Mouse (Mus musculus) MEL (cell line): ENCODE data around the gene Cacna1f. TPM values are rescaled to one million over a fixed set of nuclear protein-coding genes. Genes with fewer than 3 reads are reported as not detected.

ENCODE experiments used
- DNase-seq: peaks from one replicate; pipeline ENCODE4 v3.0.0; 2011; ENCODE audit warnings: low read depth, low spot score
- H3K27ac ChIP-seq: 2 replicates; pipeline ENCODE4 v1.5.1; 2012; ENCODE audit warnings: low read depth, mild to moderate bottlenecking, control low read depth, low read length, moderate library complexity; ENCODE audit not compliant: control insufficient read depth
- H3K27me3 ChIP-seq, 2 experiments: fragments of 150-350 bp in 1 of 2; sonication (generic) in 1 of 2; 2 replicates each; pipeline ENCODE4 v1.6.1; 2012; ENCODE audit warnings: low read length in 2 of 2, mild to moderate bottlenecking in 2 of 2, improper control_type of control experiment in 1 of 2, moderate library complexity in 1 of 2; ENCODE audit not compliant: insufficient read depth in 2 of 2, control insufficient read depth in 1 of 2
- H3K36me3 ChIP-seq, 2 experiments: 2 replicates each; pipeline ENCODE4 v1.6.1; 2012 to 2014; ENCODE audit warnings: low read length in 2 of 2, improper control_type of control experiment in 1 of 2, inconsistent platforms in 1 of 2, mild to moderate bottlenecking in 1 of 2; ENCODE audit not compliant: insufficient read depth in 2 of 2, control insufficient read depth in 1 of 2
- H3K4me1 ChIP-seq, 2 experiments: fragments of 150-350 bp in 1 of 2; sonication (generic) in 1 of 2; 2 replicates each; pipeline ENCODE4 v1.6.1; 2012; ENCODE audit warnings: low read length in 2 of 2, improper control_type of control experiment in 1 of 2, mild to moderate bottlenecking in 1 of 2; ENCODE audit not compliant: insufficient read depth in 2 of 2, control insufficient read depth in 1 of 2
- H3K4me3 ChIP-seq, 2 experiments: fragments of 150-350 bp in 1 of 2; sonication (generic) in 1 of 2; 2 replicates each; pipeline ENCODE4 v1.5.1; 2012; ENCODE audit warnings: low read depth in 2 of 2, low read length in 2 of 2, mild to moderate bottlenecking in 2 of 2, moderate library complexity in 2 of 2, control low read depth in 1 of 2, improper control_type of control experiment in 1 of 2; ENCODE audit not compliant: control insufficient read depth in 1 of 2, insufficient read depth in 1 of 2
- H3K79me2 ChIP-seq: 2 replicates; pipeline ENCODE4 v1.6.1; 2012; ENCODE audit warnings: mild to moderate bottlenecking, low read length, moderate library complexity; ENCODE audit not compliant: control insufficient read depth, poor library complexity, insufficient read depth
- H3K9ac ChIP-seq: 2 replicates; pipeline ENCODE4 v1.6.1; 2012; ENCODE audit warnings: low read depth, mild to moderate bottlenecking, control low read depth, low read length, moderate library complexity; ENCODE audit not compliant: control insufficient read depth, poor library complexity, severe bottlenecking
- H3K9me3 ChIP-seq: fragments of 150-350 bp; sonication (generic); replicated peaks from 2 replicates; pipeline ENCODE4 v1.6.1; 2012; ENCODE audit warnings: mild to moderate bottlenecking, low read length, improper control_type of control experiment, moderate library complexity; ENCODE audit not compliant: insufficient read depth
- BHLHE40 ChIP-seq: IDR thresholded peaks from 2 replicates; pipeline ENCODE4 v1.6.1; 2012; ENCODE audit warnings: low read depth, mild to moderate bottlenecking, inconsistent platforms, low read length, improper control_type of control experiment, borderline replicate concordance
- CHD1 ChIP-seq: IDR thresholded peaks from 2 replicates; pipeline ENCODE4 v1.6.1; 2012; ENCODE audit warnings: low read depth, mild to moderate bottlenecking, inconsistent platforms, low read length, improper control_type of control experiment
- EP300 ChIP-seq, 2 experiments: IDR thresholded peaks; 2 replicates each; pipeline ENCODE4 v1.6.1; 2011; ENCODE audit warnings: improper control_type of control experiment in 2 of 2, low read length in 2 of 2, low read depth in 1 of 2, mild to moderate bottlenecking in 1 of 2
- ETS1 ChIP-seq: IDR thresholded peaks from 2 replicates; pipeline ENCODE4 v1.6.1; 2012; ENCODE audit warnings: low read depth, mild to moderate bottlenecking, inconsistent platforms, low read length, improper control_type of control experiment, moderate library complexity
- HCFC1 ChIP-seq: IDR thresholded peaks from 2 replicates; pipeline ENCODE4 v1.6.1; 2012; ENCODE audit warnings: low read depth, mild to moderate bottlenecking, inconsistent platforms, low read length, improper control_type of control experiment, moderate library complexity
- KAT2A ChIP-seq: conservative IDR thresholded peaks from 2 replicates; pipeline ENCODE4 v1.6.1; 2012; ENCODE audit warnings: low read depth, low read length, improper control_type of control experiment, inconsistent platforms
- MAX ChIP-seq: IDR thresholded peaks from 2 replicates; pipeline ENCODE4 v1.6.1; 2011; ENCODE audit warnings: low read length, improper control_type of control experiment
- MEF2A ChIP-seq: IDR thresholded peaks from 2 replicates; pipeline ENCODE4 v1.6.1; 2014; ENCODE audit warnings: low read depth, mild to moderate bottlenecking, inconsistent platforms, low read length, improper control_type of control experiment; ENCODE audit not compliant: poor library complexity, insufficient replicate concordance, severe bottlenecking; ENCODE audit errors: extremely low read depth
- NRF1 ChIP-seq: IDR thresholded peaks from 2 replicates; pipeline ENCODE4 v1.6.1; 2014; ENCODE audit warnings: low read depth, mild to moderate bottlenecking, inconsistent platforms, low read length, improper control_type of control experiment, moderate library complexity; ENCODE audit not compliant: poor library complexity, insufficient read depth, severe bottlenecking
- POLR2AphosphoS5 ChIP-seq: IDR thresholded peaks from 2 replicates; pipeline ENCODE4 v1.6.1; 2012; ENCODE audit warnings: low read depth, borderline replicate concordance, mild to moderate bottlenecking, inconsistent platforms, low read length, moderate library complexity, mixed read lengths
- SIN3A ChIP-seq: IDR thresholded peaks from 2 replicates; pipeline ENCODE4 v1.6.1; 2012; ENCODE audit warnings: low read length, improper control_type of control experiment, inconsistent platforms
- SMC3 ChIP-seq: IDR thresholded peaks from 2 replicates; pipeline ENCODE4 v1.6.1; 2011; ENCODE audit warnings: low read depth, low read length, improper control_type of control experiment
- TAL1 ChIP-seq: IDR thresholded peaks from 2 replicates; pipeline ENCODE4 v1.6.1; 2012; ENCODE audit warnings: mild to moderate bottlenecking, inconsistent platforms, low read length, moderate library complexity, mixed read lengths
- TCF12 ChIP-seq: IDR thresholded peaks from 2 replicates; pipeline ENCODE4 v1.6.1; 2014; ENCODE audit warnings: low read depth, mild to moderate bottlenecking, inconsistent platforms, low read length, improper control_type of control experiment, moderate library complexity
- USF1 ChIP-seq: IDR thresholded peaks from 2 replicates; pipeline ENCODE4 v1.6.1; 2014; ENCODE audit warnings: low read depth, mild to moderate bottlenecking, inconsistent platforms, low read length, improper control_type of control experiment, moderate library complexity
- polyA plus RNA-seq, 2 experiments: library from polyadenylated mRNA; stranded (reverse) in 1 of 2; unstranded in 1 of 2; fragments of >175 nt in 1 of 2; fragments of >200 nt in 1 of 2; gene quantifications; 2 replicates each; pipeline versions ENCODE4 v1.2.1 to v1.2.4; 2012; ENCODE audit warnings: low replicate concordance in 2 of 2, low read depth in 1 of 2; ENCODE audit not compliant: insufficient read length in 2 of 2, insufficient read depth in 1 of 2, missing spikeins in 1 of 2
- total RNA-seq: library from RNA; depleted of rRNA; stranded (reverse); fragments of 300-350 nt; gene quantifications from 2 replicates; pipeline ENCODE4 v1.2.3, GENCODE M21; 2012

Cacna1f gene
- total and polyA plus RNA-seq, 3 experiments = 0.17 TPM; not detected in 2

- TF ChIP-seq KAT2A = no peak
Observed at GRCm38 (mm10) chrX:7572466-7572865, 34.4 kb upstream of the Cacna1f start (continued).

DNA sequence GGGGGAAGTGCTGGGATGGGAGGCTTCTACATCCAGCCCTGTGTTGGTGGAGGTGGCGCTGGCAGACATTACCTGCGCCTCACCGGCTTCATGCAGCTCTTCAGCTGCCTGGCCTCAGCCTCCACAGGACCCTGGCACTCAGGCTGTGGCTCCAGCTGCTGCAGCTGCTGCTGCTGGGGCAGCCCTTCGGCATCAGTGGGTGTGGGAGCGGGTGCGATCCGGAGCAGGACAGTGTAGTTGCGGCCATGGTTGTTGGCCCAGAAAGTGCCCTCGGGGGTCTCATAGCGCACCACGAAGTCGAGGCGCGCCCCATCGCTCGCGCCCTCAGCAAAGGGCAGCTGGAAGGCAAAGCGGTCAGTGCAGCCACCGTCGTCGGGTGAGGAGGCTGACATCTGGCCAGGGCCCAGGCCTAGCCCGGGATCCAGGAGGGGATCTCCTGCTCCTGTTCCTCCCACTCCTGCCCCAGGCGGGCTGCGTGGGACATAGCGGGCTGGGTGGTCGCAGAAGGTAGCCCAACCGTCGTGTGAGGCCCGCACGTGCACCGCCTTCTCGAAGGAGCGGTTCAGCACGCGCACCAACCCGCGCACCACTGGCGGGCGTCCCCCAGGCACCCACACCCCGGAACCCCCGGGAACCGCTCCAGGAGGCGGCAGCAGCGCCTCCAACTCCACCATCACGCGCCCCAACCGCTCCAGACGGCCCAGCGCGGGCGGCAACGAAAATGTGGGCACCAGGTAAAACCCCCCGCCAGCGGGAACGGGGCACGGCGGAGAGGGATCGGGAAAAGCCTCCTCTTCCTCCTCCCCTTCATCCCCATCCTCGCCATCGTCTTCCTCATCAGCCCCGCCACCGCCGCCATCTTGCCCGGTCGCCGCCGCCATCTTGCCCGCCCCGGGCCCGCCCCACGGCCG lies 33.5 kb upstream of the Cacna1f start, which contains the start of gene Foxp3:
TSS of gene Foxp3 (plus strand) at position 469 of the 911 bp plus-strand sequence.
- TF ChIP-seq SIN3A = peak; percentile 14; the same call in 1 of the 2 replicates
- peak; percentile 89 for TF ChIP-seq MAX
- no peak for TF ChIP-seq ETS1
- TF ChIP-seq CHD1 = peak; percentile 94; the same call in 1 of the 2 replicates
- no peak for TF ChIP-seq TAL1
- TF ChIP-seq NRF1 = no peak
- TF ChIP-seq TCF12 = no peak
- no peak for TF ChIP-seq MEF2A
- no peak for TF ChIP-seq EP300 (IDR thresholded peaks at IDR 0.05; ENCODE audit: low read depth in 1 of 2, low read length in 2 of 2)
- 0 out of 2 replicates have a peak, but pooled peaks have one; percentile 9 for TF ChIP-seq HCFC1
- TF ChIP-seq SMC3 = no peak
- peak; percentile 60; the same call in 1 of the 2 replicates for TF ChIP-seq BHLHE40
- no peak for TF ChIP-seq USF1
- TF ChIP-seq POLR2AphosphoS5 = no peak
- peaks cover 18 to 40% of the 10 kb centered on the region in 2 experiments for H3K4me1 ChIP-seq
- peaks cover 0 to 21% of the 10 kb centered on the region in 2 experiments; a peak in 2 of 4 replicates for H3K36me3 ChIP-seq
- no peaks in the 10 kb centered on the region for H3K9me3 ChIP-seq
- no peaks in the 10 kb centered on the region for H3K27me3 ChIP-seq
- peak within 1 kb of the TSS; percentile 78 to 95 for H3K4me3 ChIP-seq
- H3K27ac ChIP-seq = peak within 1 kb of the TSS; percentile 90
- H3K79me2 ChIP-seq = peaks cover 14% of the 10 kb centered on the region
- H3K9ac ChIP-seq = peak within 1 kb of the TSS; percentile 97
- DNase-seq = peak; percentile 60
